Mouse (Mus musculus) lung, embryonic 16.5 days (tissue): Measurements from ENCODE around the gene Nceh1. TPM values are rescaled to one million over a fixed set of nuclear protein-coding genes. Genes with fewer than 3 reads are reported as not detected.

Experiments used
- ATAC-seq: fragments of 200-750 bp; cut with Nextera tagmentation; 2 replicates; pipeline ENCODE4 v1.8.0; 2017; ENCODE audit warnings: low read depth, mild to moderate bottlenecking, moderate library complexity
- H3K27ac ChIP-seq: fragments of 300-500 bp; sonication (generic); 2 replicates; pipeline ENCODE4 v1.5.1; 2014; ENCODE audit warnings: mild to moderate bottlenecking, control low read depth, low read length
- H3K27me3 ChIP-seq: fragments of 300-500 bp; sonication (generic); 2 replicates; pipeline ENCODE4 v1.6.1; 2014; ENCODE audit warnings: low read depth, low read length, mixed read lengths; ENCODE audit not compliant: control insufficient read depth, insufficient read depth
- H3K36me3 ChIP-seq: fragments of 300-500 bp; sonication (generic); 2 replicates; pipeline ENCODE4 v1.6.1; 2014; ENCODE audit warnings: low read length; ENCODE audit not compliant: control insufficient read depth, insufficient read depth
- H3K4me1 ChIP-seq: fragments of 300-500 bp; sonication (generic); replicated peaks from 2 replicates; pipeline ENCODE4 v1.6.1; 2014; ENCODE audit warnings: low read length, mixed read lengths; ENCODE audit not compliant: control insufficient read depth, insufficient read depth
- H3K4me2 ChIP-seq: fragments of 300-500 bp; sonication (generic); 2 replicates; pipeline ENCODE4 v1.6.1; 2014; ENCODE audit warnings: low read depth, low read length, control low read depth
- H3K4me3 ChIP-seq: fragments of 300-500 bp; sonication (generic); 2 replicates; pipeline ENCODE4 v1.5.1; 2014; ENCODE audit warnings: mild to moderate bottlenecking, low read length, control low read depth
- H3K9ac ChIP-seq: fragments of 300-500 bp; sonication (generic); 2 replicates; pipeline ENCODE4 v1.6.1; 2014; ENCODE audit warnings: low read length, control low read depth
- H3K9me3 ChIP-seq: fragments of 300-500 bp; sonication (generic); 2 replicates; pipeline ENCODE4 v1.6.1; 2016; ENCODE audit warnings: low read length; ENCODE audit not compliant: control insufficient read depth
- WGBS: fragments of 180-500 bp; shearing (Covaris S2); extraction: QIAGEN DNeasy Blood & Tissue Kit; methylation state at CpG from one replicate; pipeline ENCODE4 v1.1.7; 2014; 5-methylcytosine and 5-hydroxymethylcytosine counted together
- polyA plus RNA-seq: library from polyadenylated mRNA; unstranded; fragments of >200 nt; fragmentation: Nextera tagmentation; extraction: Ambion mirVana; gene quantifications from 2 replicates; pipeline ENCODE4 v1.2.1, GENCODE M21; 2015

The Nceh1 gene
- polyA plus RNA-seq, 1 experiment from 2014 or later: 10.1 TPM

GRCm38 (mm10) chr3:27319650-27320049 lies 136.9 kb downstream of the Nceh1 start:
- Histone ChIP-seq H3K27me3 (no peaks in the 10 kb centered on the region), H3K4me2 (no peak overlapping the region), H3K4me3 (no peak overlapping the region), H3K9me3 (no peaks in the 10 kb centered on the region), H3K4me1 (peaks cover 3% of the 10 kb centered on the region; the same call in 1 of the 2 replicates), H3K36me3 (no peaks in the 10 kb centered on the region), H3K27ac (no peak overlapping the region), H3K9ac (no peak overlapping the region)
- no peak for ATAC-seq
- 100% methylated on average over 1 of the region's 1 CpGs for WGBS

GRCm38 (mm10) chr3:27320613-27321495 lies 138.1 kb downstream of the Nceh1 start:
- Histone ChIP-seq H3K4me1 (peaks cover 3% of the 10 kb centered on the region; the same call in 1 of the 2 replicates), H3K9ac (no peak overlapping the region), H3K27me3 (no peaks in the 10 kb centered on the region), H3K9me3 (no peaks in the 10 kb centered on the region), H3K4me2 (no peak overlapping the region), H3K4me3 (no peak overlapping the region), H3K36me3 (no peaks in the 10 kb centered on the region), H3K27ac (peak overlapping the region; percentile 48)
- 64% methylated on average over 9 of the region's 9 CpGs for WGBS
- ATAC-seq: peak; percentile 66

DNA sequence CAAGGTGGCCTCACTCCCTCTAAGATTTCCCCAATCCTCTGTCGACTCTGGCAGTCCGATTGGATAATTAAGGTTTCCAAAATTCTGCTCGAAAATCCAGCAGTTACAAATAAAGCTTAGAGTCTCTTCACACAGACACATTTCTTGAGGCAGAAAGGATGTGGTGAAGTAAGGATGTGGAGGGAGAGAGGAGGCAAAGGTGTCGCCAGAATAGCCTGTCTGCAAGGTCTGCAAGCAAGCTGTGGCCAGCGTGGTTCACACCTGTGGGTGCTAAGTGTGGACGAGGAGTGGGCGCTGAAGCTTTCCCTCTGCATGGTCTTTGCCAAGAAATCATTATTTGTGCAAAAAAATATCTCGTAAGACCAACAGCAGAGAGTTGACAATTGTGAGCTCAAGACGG lies 139.8 kb downstream of the Nceh1 start:
- Histone ChIP-seq H3K36me3 (no peaks in the 10 kb centered on the region), H3K27ac (no peak overlapping the region), H3K4me1 (peaks cover 3% of the 10 kb centered on the region; the same call in 1 of the 2 replicates), H3K4me2 (no peak overlapping the region), H3K9me3 (no peaks in the 10 kb centered on the region), H3K27me3 (no peaks in the 10 kb centered on the region), H3K9ac (no peak overlapping the region), H3K4me3 (no peak overlapping the region)
- 68% methylated on average over 9 of the region's 9 CpGs for WGBS
- ATAC-seq: no peak

DNA sequence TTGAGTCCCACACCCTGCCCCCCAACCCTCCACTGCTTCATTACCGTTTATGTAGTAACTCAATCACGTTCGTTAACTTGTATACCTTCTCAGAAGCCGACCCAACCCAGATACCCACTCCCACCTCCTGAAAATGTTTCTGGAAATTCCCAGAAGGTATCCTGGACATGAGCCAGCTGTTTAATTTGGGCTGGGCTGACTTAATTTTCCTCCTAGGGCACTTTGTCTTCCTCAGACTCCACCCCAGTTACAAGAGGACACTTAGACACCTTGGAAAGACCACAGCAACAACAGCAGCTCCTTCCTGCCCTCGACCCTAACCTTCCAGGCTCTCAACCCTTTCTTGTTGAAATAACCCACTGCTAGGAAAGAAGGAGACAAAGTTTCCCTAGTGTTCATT lies 140.8 kb downstream of the Nceh1 start:
- no peak overlapping the region for H3K4me3 ChIP-seq
- no peaks in the 10 kb centered on the region for H3K36me3 ChIP-seq
- no peaks in the 10 kb centered on the region for H3K27me3 ChIP-seq
- H3K4me2 ChIP-seq: no peak overlapping the region
- WGBS: 31% methylated on average over 5 of the region's 5 CpGs
- no peak overlapping the region for H3K27ac ChIP-seq
- H3K9me3 ChIP-seq: no peaks in the 10 kb centered on the region
- ATAC-seq: no peak
- no peak overlapping the region for H3K9ac ChIP-seq
- H3K4me1 ChIP-seq: peaks cover 3% of the 10 kb centered on the region; the same call in 1 of the 2 replicates

DNA sequence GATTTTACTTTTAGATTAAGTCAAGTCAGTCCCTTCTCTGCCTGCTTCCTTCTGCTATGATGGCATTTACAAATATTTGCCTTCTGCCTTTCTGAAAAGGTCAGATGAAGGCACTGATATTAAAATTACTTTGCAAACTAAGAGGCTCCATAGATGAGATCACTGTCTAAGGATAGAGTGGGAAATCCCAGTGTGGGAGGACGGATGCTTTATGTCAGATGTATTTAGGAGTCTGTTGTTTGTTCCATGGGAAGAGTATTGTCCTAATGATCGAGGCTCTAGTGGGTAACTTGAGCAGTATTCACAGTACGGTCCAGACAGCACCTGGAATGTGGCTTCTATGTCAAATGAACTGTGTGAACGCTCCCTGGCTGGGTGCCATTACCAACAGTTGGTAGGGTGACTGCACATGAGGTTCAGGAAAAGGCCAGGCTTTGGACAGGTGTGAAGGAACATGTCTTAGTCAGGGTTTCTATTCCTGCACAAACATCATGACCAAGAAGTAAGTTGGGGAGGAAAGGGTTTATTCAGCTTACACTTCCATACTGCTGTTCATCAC lies 143.9 kb downstream of the Nceh1 start:
- Histone ChIP-seq H3K27me3 (no peaks in the 10 kb centered on the region), H3K9me3 (no peaks in the 10 kb centered on the region), H3K36me3 (no peaks in the 10 kb centered on the region), H3K4me3 (no peak overlapping the region), H3K4me1 (peaks cover 3% of the 10 kb centered on the region; the same call in 1 of the 2 replicates), H3K27ac (no peak overlapping the region), H3K9ac (no peak overlapping the region), H3K4me2 (no peak overlapping the region)
- no peak for ATAC-seq
- 38% methylated on average over 4 of the region's 4 CpGs for WGBS

- Histone ChIP-seq H3K36me3 (no peaks in the 10 kb centered on the region), H3K4me1 (no peaks in the 10 kb centered on the region; the same call in 1 of the 2 replicates), H3K9ac (no peak overlapping the region), H3K27me3 (no peaks in the 10 kb centered on the region), H3K27ac (no peak overlapping the region), H3K4me2 (no peak overlapping the region), H3K4me3 (no peak overlapping the region), H3K9me3 (no peaks in the 10 kb centered on the region)
- 85% methylated on average over 5 of the region's 5 CpGs for WGBS
- ATAC-seq: no peak
Observed at GRCm38 (mm10) chr3:27330706-27331105, 147.9 kb downstream of the Nceh1 start.

Other genes with a start within 250 kb of the Nceh1 start
- 67.2 and 71.4 TPM in 2 replicates for gene Ect2, start 29.1 kb upstream of the Nceh1 start, polyA plus RNA-seq
- gene Tnfsf10, start 134.1 kb downstream of the Nceh1 start, polyA plus RNA-seq: 3.6 and 4.1 TPM in 2 replicates
- gene Ghsr, start 188.4 kb downstream of the Nceh1 start, polyA plus RNA-seq: not detected in 2 replicates